ENCODE assay signal across 12 mouse cellular contexts in the genomic region with DNA sequence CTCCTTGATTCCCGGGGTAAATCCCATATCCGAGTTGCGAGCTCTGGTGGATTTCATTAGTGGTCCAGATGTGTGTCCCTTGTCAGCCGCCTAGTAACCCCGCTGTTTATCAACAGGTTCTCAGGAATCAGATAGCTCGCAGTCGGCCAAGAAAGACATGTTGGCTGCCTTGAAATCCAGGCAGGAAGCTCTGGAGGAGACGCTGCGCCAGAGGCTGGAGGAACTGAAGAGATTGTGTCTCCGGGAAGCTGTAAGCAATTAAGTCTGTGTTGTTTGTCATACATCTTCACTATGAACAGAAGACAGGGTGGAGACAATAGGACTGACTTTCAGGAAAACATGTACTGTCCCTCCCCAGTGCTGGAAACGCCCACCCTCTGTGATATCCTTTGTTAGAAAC.
DNase-seq lines count a peak whose midpoint lies in the region; ATAC-seq lines count a peak whose summit lies in the region.
"Had no signal": no experiment of that assay in that cellular context is flagged by ENCODE, and none has a peak within 500 bp of the region (broad histone marks: within the 10 kb centered on the region; RNA-seq: fewer than 3 reads in every experiment).

No protein-coding gene starts in this region.

- ATAC-seq in hindbrain, embryonic 11.5 days (ENCODE audit: low FRiP score): no peak
- ATAC-seq in heart, embryonic 12.5 days (ENCODE audit: insufficient number of reproducible peaks, low FRiP score): 0 out of 2 replicates have a peak, but pooled peaks have one; percentile 10
- ATAC-seq in neural tube, embryonic 15.5 days (ENCODE audit: low FRiP score): no peak

- no peaks in the 10 kb centered on the region for H3K9me3 ChIP-seq in hindbrain, embryonic 10.5 days
- H3K9me3 ChIP-seq in hindbrain, embryonic 11.5 days (ENCODE audit: control insufficient read depth, low read length): no peaks in the 10 kb centered on the region
- no peaks in the 10 kb centered on the region for H3K9me3 ChIP-seq in heart, embryonic 12.5 days (replicated peaks)
- no peaks in the 10 kb centered on the region for H3K9me3 ChIP-seq in neural tube, embryonic 15.5 days (replicated peaks)

- H3K4me2 ChIP-seq in hindbrain, embryonic 11.5 days (replicated peaks; ENCODE audit: low read depth, low read length): no peak overlapping the region
- no peak overlapping the region for H3K4me2 ChIP-seq in heart, embryonic 12.5 days
- H3K4me2 ChIP-seq in neural tube, embryonic 15.5 days: no peak overlapping the region

- no peak overlapping the region for H3K9ac ChIP-seq in hindbrain, embryonic 11.5 days (ENCODE audit: low read depth, low read length)
- H3K9ac ChIP-seq in heart, embryonic 12.5 days: no peak overlapping the region
- H3K9ac ChIP-seq in neural tube, embryonic 15.5 days (replicated peaks): no peak overlapping the region

- DNase-seq in hindbrain, embryonic 10.5 days (ENCODE audit: low spot score): no peak
- DNase-seq in hindbrain, embryonic 11.5 days (ENCODE audit: low spot score): no peak
- peak; percentile 57 for DNase-seq in kidney, postnatal 10 days
- DNase-seq in frontal cortex, postnatal 25 days (ENCODE audit: low spot score in 2 of 2): no peak
- no peak for DNase-seq in testis, postnatal 10 days (ENCODE audit: low spot score)
- DNase-seq in layer of hippocampus, adult 9-10 months (ENCODE audit: low spot score): no peak
- DNase-seq: adrenal gland, postnatal 10 days; layer of hippocampus, adult 9-11 months; right cerebral cortex, postnatal 25 days had no signal

- H3K36me3 ChIP-seq in hindbrain, embryonic 10.5 days: peaks cover 91% of the 10 kb centered on the region
- 0 out of 2 replicates have a peak, but pooled peaks cover 11% of the 10 kb centered on the region for H3K36me3 ChIP-seq in hindbrain, embryonic 11.5 days (ENCODE audit: control insufficient read depth, insufficient read depth, low read length)
- H3K36me3 ChIP-seq in heart, embryonic 12.5 days: peaks cover 49% of the 10 kb centered on the region
- H3K36me3 ChIP-seq in neural tube, embryonic 15.5 days: peaks cover 40% of the 10 kb centered on the region

- no peaks in the 10 kb centered on the region for H3K27me3 ChIP-seq in hindbrain, embryonic 10.5 days (ENCODE audit: insufficient read depth, poor library complexity, severe bottlenecking)
- no peaks in the 10 kb centered on the region for H3K27me3 ChIP-seq in hindbrain, embryonic 11.5 days (ENCODE audit: control insufficient read depth, insufficient read depth, low read length)
- no peaks in the 10 kb centered on the region for H3K27me3 ChIP-seq in heart, embryonic 12.5 days (replicated peaks)
- no peaks in the 10 kb centered on the region for H3K27me3 ChIP-seq in neural tube, embryonic 15.5 days (replicated peaks)
- H3K27me3 ChIP-seq: CH12.LX had no signal

- H3K4me1 ChIP-seq in hindbrain, embryonic 10.5 days (replicated peaks): peaks cover 21% of the 10 kb centered on the region
- 0 out of 2 replicates have a peak, but pooled peaks cover 3% of the 10 kb centered on the region for H3K4me1 ChIP-seq in hindbrain, embryonic 11.5 days (replicated peaks; ENCODE audit: control insufficient read depth, insufficient read depth, low read length)
- H3K4me1 ChIP-seq in heart, embryonic 12.5 days (replicated peaks): peaks cover 36% of the 10 kb centered on the region
- peaks cover 19% of the 10 kb centered on the region for H3K4me1 ChIP-seq in neural tube, embryonic 15.5 days

- H3K4me3 ChIP-seq in hindbrain, embryonic 10.5 days: no peak overlapping the region
- no peak overlapping the region for H3K4me3 ChIP-seq in hindbrain, embryonic 11.5 days (ENCODE audit: low read depth, low read length)
- no peak overlapping the region for H3K4me3 ChIP-seq in heart, embryonic 12.5 days
- H3K4me3 ChIP-seq in neural tube, embryonic 15.5 days (replicated peaks): no peak overlapping the region

- WGBS in hindbrain, embryonic 10.5 days: 80% methylated on average over 11 of the region's 11 CpGs
- WGBS in hindbrain, embryonic 11.5 days: 64% methylated on average over 11 of the region's 11 CpGs
- WGBS in heart, embryonic 12.5 days: 40% methylated on average over 11 of the region's 11 CpGs
- 64% methylated on average over 11 of the region's 11 CpGs for WGBS in neural tube, embryonic 15.5 days

- H3K27ac ChIP-seq in hindbrain, embryonic 10.5 days: 0 out of 2 replicates have a peak overlapping the region, but pooled peaks have one; percentile 47
- no peak overlapping the region for H3K27ac ChIP-seq in hindbrain, embryonic 11.5 days (ENCODE audit: low read depth, low read length)
- H3K27ac ChIP-seq in heart, embryonic 12.5 days (ENCODE audit: poor library complexity, severe bottlenecking): no peak overlapping the region
- peak overlapping the region; percentile 19; the same call in 1 of the 2 replicates for H3K27ac ChIP-seq in neural tube, embryonic 15.5 days (replicated peaks)

Comparison
In these comparisons a context has a peak if more than half of its experiments do, and no peak if none do; other contexts are left out.
1. H3K27ac ChIP-seq: peak in hindbrain, embryonic 10.5 days (single experiment) and neural tube, embryonic 15.5 days (single experiment); none in hindbrain, embryonic 11.5 days (single experiment) and heart, embryonic 12.5 days (single experiment).